Mouse (Mus musculus) kidney, adult 2 months (tissue): ENCODE measurements around the gene Grhl1. TPM values are rescaled to one million over a fixed set of nuclear protein-coding genes. Genes with fewer than 3 reads are reported as not detected.
A peak's percentile ranks its signal among the peaks of the same experiment; 100 is the strongest.

Experiments used
- DNase-seq: peaks from one replicate; pipeline ENCODE4 v3.0.0; 2021
- H3K27ac ChIP-seq: fragments of 200-500 bp; 2 replicates; pipeline ENCODE4 v1.5.1; 2012; ENCODE audit warnings: low read depth, low read length, control low read depth, inconsistent platforms; ENCODE audit not compliant: insufficient read depth
- H3K27me3 ChIP-seq: fragments of 200-500 bp; replicated peaks from 2 replicates; pipeline ENCODE4 v1.6.1; 2012; ENCODE audit warnings: mild to moderate bottlenecking, moderate library complexity, low read length, inconsistent platforms; ENCODE audit not compliant: control insufficient read depth, insufficient read depth
- H3K36me3 ChIP-seq: fragments of 200-500 bp; 2 replicates; pipeline ENCODE4 v1.6.1; 2012; ENCODE audit warnings: mild to moderate bottlenecking, moderate library complexity, low read length, inconsistent platforms; ENCODE audit not compliant: control insufficient read depth, insufficient read depth
- H3K4me1 ChIP-seq: fragments of 200-500 bp; 2 replicates; pipeline ENCODE4 v1.6.1; 2011; ENCODE audit warnings: low read length; ENCODE audit not compliant: control insufficient read depth, insufficient read depth
- H3K4me3 ChIP-seq: fragments of 200-500 bp; 2 replicates; pipeline ENCODE4 v1.5.1; 2011; ENCODE audit warnings: mild to moderate bottlenecking, low read depth, low read length, control low read depth; ENCODE audit not compliant: insufficient read depth
- CTCF ChIP-seq: fragments of 200-500 bp; conservative IDR thresholded peaks from 2 replicates; pipeline ENCODE4 v1.5.1; 2011; ENCODE audit warnings: low read depth, mild to moderate bottlenecking, control low read depth, low read length, moderate library complexity, mixed read lengths; ENCODE audit not compliant: insufficient read depth, insufficient read length
- POLR2A ChIP-seq: fragments of 200-500 bp; IDR thresholded peaks from one replicate; pipeline ENCODE4 v1.6.1; 2011; ENCODE audit warnings: low read depth, low read length, control low read depth
- WGBS: fragments of 180-500 bp; shearing (Covaris S2); methylation state at CpG from one replicate; pipeline ENCODE4 v1.1.7; 2018; 5-methylcytosine and 5-hydroxymethylcytosine counted together
- polyA plus RNA-seq: library from polyadenylated mRNA; depleted of rRNA; stranded (reverse); fragments of >200 nt; gene quantifications from 2 replicates; pipeline ENCODE4 v1.2.3, GENCODE M21; 2012

Grhl1 gene
- polyA plus RNA-seq, 1 experiment = 0.72 TPM

DNA sequence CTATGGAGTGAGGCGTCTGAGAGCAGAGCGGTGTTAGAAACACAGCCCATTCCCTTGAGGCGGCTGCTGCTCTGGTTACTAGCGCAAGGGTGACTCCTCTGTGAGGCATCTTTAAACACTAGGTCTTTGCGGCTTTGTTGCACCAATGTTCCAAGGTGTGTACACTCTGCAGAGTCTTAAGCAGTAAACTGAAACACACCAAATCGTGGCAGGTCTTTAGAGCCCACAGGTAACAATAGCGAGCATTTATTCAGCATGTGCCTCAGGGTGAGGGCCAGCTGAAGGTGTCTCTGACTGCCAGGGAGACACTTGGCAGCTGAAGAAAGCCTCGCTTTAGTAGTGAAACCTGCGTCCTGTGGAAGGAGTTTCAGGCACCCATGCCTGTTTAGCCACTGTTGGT lies 20.0 kb downstream of the Grhl1 start:
- WGBS = 91% methylated on average over 9 of the region's 9 CpGs
- no peak overlapping the region for H3K4me3 ChIP-seq
- H3K36me3 ChIP-seq = no peaks in the 10 kb centered on the region
- no peak for TF ChIP-seq POLR2A
- TF ChIP-seq CTCF = no peak
- H3K27ac ChIP-seq = no peak overlapping the region
- DNase-seq = no peak
- H3K4me1 ChIP-seq = peaks cover 4% of the 10 kb centered on the region
- no peaks in the 10 kb centered on the region for H3K27me3 ChIP-seq

DNA sequence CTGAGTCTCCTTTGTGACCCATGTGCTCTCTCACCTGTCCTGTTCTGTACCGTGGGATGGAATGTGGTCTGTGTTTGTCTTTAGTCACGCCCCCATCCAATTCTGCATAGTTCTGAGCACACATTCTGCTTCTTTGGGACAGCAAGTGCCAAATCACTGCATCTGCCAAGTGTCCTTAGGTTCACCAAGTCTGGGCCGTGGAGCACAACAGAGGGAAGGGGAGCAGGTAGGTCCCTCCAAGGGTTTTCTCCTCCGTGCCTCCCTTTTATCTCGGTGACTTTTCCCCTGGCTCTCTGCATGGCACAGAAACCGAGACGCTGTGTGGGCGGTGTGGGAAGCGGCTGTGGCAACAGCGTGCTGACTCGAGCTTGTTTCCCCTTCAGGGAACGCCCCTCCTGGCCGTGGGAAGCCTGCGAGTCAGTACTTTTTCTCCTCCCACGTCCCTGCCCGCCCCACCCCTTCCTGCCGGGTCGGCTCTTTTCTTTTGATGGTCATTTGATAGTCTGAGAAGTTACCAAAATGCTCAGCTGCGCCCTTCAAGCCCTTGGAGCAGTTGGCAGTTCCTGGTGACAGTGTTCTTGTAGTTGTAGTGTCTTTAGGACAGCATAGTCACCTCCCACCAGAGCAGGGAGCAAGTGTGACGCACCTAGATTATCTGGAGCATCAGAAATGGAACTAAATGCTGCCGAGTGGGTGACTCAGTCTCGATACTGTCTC lies 21.0 kb downstream of the Grhl1 start:
- peak; percentile 72 for DNase-seq
- peak overlapping the region; percentile 41 for H3K4me3 ChIP-seq
- no peaks in the 10 kb centered on the region for H3K27me3 ChIP-seq
- no peaks in the 10 kb centered on the region for H3K36me3 ChIP-seq
- no peak overlapping the region for H3K27ac ChIP-seq
- WGBS = 3% methylated on average over 22 of the region's 22 CpGs
- TF ChIP-seq CTCF = no peak
- peaks cover 4% of the 10 kb centered on the region for H3K4me1 ChIP-seq

DNA sequence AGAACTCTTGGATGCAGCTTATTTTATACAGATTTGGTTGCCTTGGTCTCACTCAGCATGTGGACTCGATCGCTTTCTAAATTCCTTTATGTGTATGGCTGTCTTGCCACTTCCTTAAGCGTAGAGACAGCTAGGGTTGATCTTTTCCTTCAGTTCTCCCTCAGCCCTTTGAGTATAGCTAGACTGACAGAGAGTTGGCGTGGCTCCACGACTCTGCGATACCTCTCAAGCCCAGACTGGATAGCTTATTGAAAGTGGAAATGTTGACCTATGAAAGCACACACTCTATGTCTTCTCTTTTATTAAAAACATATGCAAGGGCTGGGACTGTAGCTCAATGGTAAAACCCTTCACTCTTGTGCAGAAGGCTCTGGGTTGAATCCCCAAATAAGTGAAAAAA lies 25.3 kb downstream of the Grhl1 start:
- H3K4me1 ChIP-seq = peaks cover 4% of the 10 kb centered on the region
- no peak overlapping the region for H3K4me3 ChIP-seq
- H3K27ac ChIP-seq = no peak overlapping the region
- no peaks in the 10 kb centered on the region for H3K27me3 ChIP-seq
- TF ChIP-seq CTCF (no peak), POLR2A (no peak)
- DNase-seq = no peak
- 76% methylated on average over 6 of the region's 6 CpGs for WGBS
- H3K36me3 ChIP-seq = no peaks in the 10 kb centered on the region

DNA sequence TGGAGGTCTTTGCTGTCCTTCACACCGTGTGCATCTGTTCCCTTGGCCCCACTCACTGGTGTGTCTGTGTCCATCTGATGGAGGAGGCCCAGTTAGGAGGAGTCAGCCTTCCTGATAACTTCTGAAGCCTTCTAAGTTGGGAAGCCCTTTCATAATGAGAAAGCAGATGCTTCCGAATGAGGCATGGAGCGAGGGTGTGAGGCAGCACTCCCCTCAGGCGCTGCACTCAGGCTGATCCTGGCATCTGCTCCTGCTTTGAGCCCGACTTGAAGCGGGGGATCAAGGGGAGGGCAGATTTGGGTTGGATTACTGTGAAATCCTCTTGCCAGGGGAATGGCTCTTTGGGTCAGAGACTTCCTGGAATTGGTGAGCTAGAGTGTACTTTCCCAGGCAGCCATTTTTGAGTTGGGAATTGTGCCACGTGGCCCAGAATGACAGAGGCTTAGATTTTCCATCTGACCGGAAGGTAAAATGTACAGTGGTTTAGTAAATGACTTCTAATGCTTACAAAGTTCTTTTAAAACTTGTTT lies 27.3 kb downstream of the Grhl1 start:
- H3K36me3 ChIP-seq = no peaks in the 10 kb centered on the region
- TF ChIP-seq POLR2A (no peak), CTCF (no peak)
- H3K27ac ChIP-seq = no peak overlapping the region
- no peak for DNase-seq
- 60% methylated on average over 8 of the region's 8 CpGs for WGBS
- H3K27me3 ChIP-seq = no peaks in the 10 kb centered on the region
- H3K4me1 ChIP-seq = no peaks in the 10 kb centered on the region
- H3K4me3 ChIP-seq = no peak overlapping the region

DNA sequence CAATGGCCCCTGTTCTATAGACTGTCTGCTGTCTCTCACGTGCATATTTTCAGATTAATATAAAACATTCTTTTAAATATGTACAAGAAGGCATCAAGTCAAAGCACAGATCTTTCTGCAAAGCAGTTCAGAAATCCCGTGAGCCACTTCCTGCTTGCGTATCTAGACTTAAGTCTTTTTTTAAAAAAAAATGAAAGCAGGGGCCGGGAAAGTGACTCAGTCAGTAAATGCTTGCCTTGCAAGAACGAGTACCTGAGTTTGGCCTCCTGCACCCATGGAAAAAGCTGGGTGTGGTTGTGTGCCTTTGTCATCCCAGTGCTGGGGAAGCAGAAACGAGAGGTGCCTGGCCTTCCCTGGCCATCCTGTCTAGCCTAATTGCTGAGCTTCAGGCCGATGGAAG lies 28.0 kb downstream of the Grhl1 start:
- no peak for TF ChIP-seq CTCF
- no peak overlapping the region for H3K27ac ChIP-seq
- H3K4me1 ChIP-seq = no peaks in the 10 kb centered on the region
- H3K4me3 ChIP-seq = no peak overlapping the region
- H3K36me3 ChIP-seq = no peaks in the 10 kb centered on the region
- no peaks in the 10 kb centered on the region for H3K27me3 ChIP-seq
- DNase-seq = no peak
- WGBS = 88% methylated on average over 7 of the region's 7 CpGs

DNA sequence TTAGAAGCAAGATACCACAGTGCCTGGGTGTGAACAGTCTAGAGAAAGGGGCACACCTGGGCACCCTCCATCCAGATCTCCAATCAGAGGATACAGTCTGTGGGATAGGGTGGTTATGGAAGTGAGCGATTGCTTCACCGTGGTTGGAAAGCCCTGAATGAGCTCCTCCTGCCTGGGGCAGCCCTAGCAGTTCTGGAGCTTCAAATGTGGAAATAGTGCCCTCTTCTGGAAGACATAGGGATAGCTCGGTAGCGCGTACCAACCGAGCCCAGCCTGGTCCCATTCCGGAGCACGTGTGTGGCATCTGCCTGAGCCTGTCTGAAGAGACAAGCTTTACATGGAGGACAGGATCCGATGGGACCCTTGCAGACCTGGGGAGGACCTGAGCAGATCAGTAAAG lies 28.7 kb downstream of the Grhl1 start:
- 4% methylated on average over 9 of the region's 9 CpGs for WGBS
- H3K4me3 ChIP-seq = no peak overlapping the region
- H3K4me1 ChIP-seq = no peaks in the 10 kb centered on the region
- peak; percentile 84 for DNase-seq
- no peaks in the 10 kb centered on the region for H3K27me3 ChIP-seq
- no peak overlapping the region for H3K27ac ChIP-seq
- TF ChIP-seq POLR2A (no peak), CTCF (peak; percentile 90)
- no peaks in the 10 kb centered on the region for H3K36me3 ChIP-seq

DNA sequence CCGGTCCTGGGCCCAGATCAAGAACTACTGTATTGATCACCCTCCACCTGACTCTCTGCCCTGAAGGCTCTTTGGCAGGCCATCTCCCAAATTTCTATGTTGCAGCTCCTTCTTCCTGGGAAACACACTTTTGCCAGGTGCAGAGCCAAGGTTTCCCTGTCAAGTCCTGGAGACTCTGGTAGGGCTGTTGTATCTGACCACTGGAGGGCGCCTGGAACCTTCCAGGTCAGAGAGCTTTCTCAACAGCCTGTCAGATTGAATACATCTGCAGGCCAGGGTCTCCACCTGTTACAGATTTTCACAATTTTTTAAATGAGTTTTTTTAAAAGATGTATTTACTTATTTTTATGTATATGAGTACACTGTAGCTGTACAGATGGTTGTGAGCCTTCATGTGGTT lies 31.2 kb downstream of the Grhl1 start:
- TF ChIP-seq POLR2A (no peak), CTCF (peak; percentile 78)
- Histone ChIP-seq H3K4me3 (no peak overlapping the region), H3K4me1 (no peaks in the 10 kb centered on the region), H3K27me3 (no peaks in the 10 kb centered on the region), H3K27ac (no peak overlapping the region), H3K36me3 (no peaks in the 10 kb centered on the region)
- 38% methylated on average over 2 of the region's 2 CpGs for WGBS
- peak; percentile 84 for DNase-seq
